Mouse (Mus musculus) liver, embryonic 14.5 days (tissue): ENCODE data around the gene Dnm3. TPM values are rescaled to one million over a fixed set of nuclear protein-coding genes. Genes with fewer than 3 reads are reported as not detected.

Experiments used
- ATAC-seq: fragments of 200-750 bp; cut with Nextera tagmentation; 2 replicates; pipeline ENCODE4 v1.8.0; 2017; ENCODE audit warnings: moderate number of reproducible peaks, mild to moderate bottlenecking, moderate library complexity; ENCODE audit not compliant: insufficient read depth
- DNase-seq, 3 experiments: peaks; one replicate each; pipeline ENCODE4 v3.0.0-alpha.2; 2012 to 2013; ENCODE audit warnings: low read depth in 3 of 3, low spot score in 3 of 3
- H3K27ac ChIP-seq: fragments of 300-500 bp; sonication (generic); 2 replicates; pipeline ENCODE4 v1.5.1; 2014; ENCODE audit warnings: moderate library complexity, mild to moderate bottlenecking, control low read depth, inconsistent platforms
- H3K27me3 ChIP-seq: fragments of 300-500 bp; sonication (generic); 2 replicates; pipeline ENCODE4 v1.6.1; 2014; ENCODE audit warnings: mild to moderate bottlenecking, low read length, moderate library complexity; ENCODE audit not compliant: control insufficient read depth, insufficient read depth
- H3K36me3 ChIP-seq: fragments of 300-500 bp; sonication (generic); replicated peaks from 2 replicates; pipeline ENCODE4 v1.6.1; 2014; ENCODE audit warnings: low read depth; ENCODE audit not compliant: control insufficient read depth, insufficient read depth
- H3K4me1 ChIP-seq, 2 experiments: fragments of 200-500 bp in 1 of 2; fragments of 300-500 bp in 1 of 2; sonication (generic) in 1 of 2; replicated peaks; 2 replicates each; pipeline ENCODE4 v1.6.1; 2012 to 2014; ENCODE audit warnings: antibody characterized with exemption in 1 of 2, inconsistent platforms in 1 of 2, low read length in 1 of 2; ENCODE audit not compliant: control insufficient read depth in 2 of 2, insufficient read depth in 2 of 2
- H3K4me2 ChIP-seq: fragments of 300-500 bp; sonication (generic); 2 replicates; pipeline ENCODE4 v1.6.1; 2014; ENCODE audit warnings: low read depth, mild to moderate bottlenecking, control low read depth, moderate library complexity
- H3K4me3 ChIP-seq, 2 experiments: fragments of 200-500 bp in 1 of 2; fragments of 300-500 bp in 1 of 2; sonication (generic) in 1 of 2; 2 replicates each; pipeline ENCODE4 v1.5.1; 2012 to 2014; ENCODE audit warnings: low read depth in 2 of 2, low read length in 2 of 2, mild to moderate bottlenecking in 2 of 2, control low read depth in 1 of 2, inconsistent platforms in 1 of 2, moderate library complexity in 1 of 2; ENCODE audit not compliant: insufficient read depth in 1 of 2
- H3K9ac ChIP-seq: fragments of 300-500 bp; sonication (generic); replicated peaks from 2 replicates; pipeline ENCODE4 v1.6.1; 2014; ENCODE audit warnings: mild to moderate bottlenecking, control low read depth, moderate library complexity
- H3K9me3 ChIP-seq: fragments of 300-500 bp; sonication (generic); 2 replicates; pipeline ENCODE4 v1.6.1; 2016; ENCODE audit warnings: low read length, mixed read lengths; ENCODE audit not compliant: control insufficient read depth
- CTCF ChIP-seq: IDR thresholded peaks from 2 replicates; pipeline ENCODE4 v1.5.1; 2016; ENCODE audit warnings: antibody characterized with exemption, low read depth, control low read depth
- EP300 ChIP-seq: IDR thresholded peaks from 2 replicates; pipeline ENCODE4 v1.6.1; 2016; ENCODE audit warnings: antibody characterized with exemption, low read depth
- WGBS: fragments of 180-500 bp; shearing (Covaris S2); extraction: QIAGEN DNeasy Blood & Tissue Kit; methylation state at CpG from one replicate; pipeline ENCODE4 v1.1.7; 2014; ENCODE audit not compliant: insufficient replicate concordance; 5-methylcytosine and 5-hydroxymethylcytosine counted together
- polyA plus RNA-seq, 2 experiments: library from polyadenylated mRNA; depleted of rRNA in 1 of 2; stranded (reverse) in 1 of 2; unstranded in 1 of 2; fragments of >200 nt; fragmentation: Nextera tagmentation in 1 of 2; extraction: Ambion mirVana in 1 of 2; gene quantifications; 2 replicates each; pipeline versions ENCODE4 v1.2.1 to v1.2.3; 2012 to 2014

The Dnm3 gene
- polyA plus RNA-seq, 2 experiments = 0.61 to 0.96 TPM

- DNase-seq (no peak), ATAC-seq (no peak)
- H3K9me3 ChIP-seq = no peaks in the 10 kb centered on the region
These were observed 38.3 kb downstream of the Dnm3 start for GRCm38 (mm10) chr1:162439576-162439975.

GRCm38 (mm10) chr1:162436672-162437071 lies 41.2 kb downstream of the Dnm3 start:
- Histone ChIP-seq H3K27me3 (no peaks in the 10 kb centered on the region), H3K4me3 (no peak overlapping the region), H3K27ac (no peak overlapping the region), H3K9ac (no peak overlapping the region), H3K4me1 (no peaks in the 10 kb centered on the region), H3K9me3 (no peaks in the 10 kb centered on the region), H3K36me3 (no peaks in the 10 kb centered on the region), H3K4me2 (no peak overlapping the region)
- TF ChIP-seq EP300 (no peak), CTCF (no peak)
- ATAC-seq (no peak), DNase-seq (no peak)
- WGBS = 68% methylated on average over 3 of the region's 3 CpGs

More at GRCm38 (mm10) chr1:162439576-162439975, 38.3 kb downstream of the Dnm3 start:
- Histone ChIP-seq H3K36me3 (no peaks in the 10 kb centered on the region), H3K9ac (no peak overlapping the region), H3K4me2 (no peak overlapping the region), H3K27ac (no peak overlapping the region), H3K27me3 (no peaks in the 10 kb centered on the region), H3K4me1 (no peaks in the 10 kb centered on the region), H3K4me3 (no peak overlapping the region)
- TF ChIP-seq CTCF = no peak
- no peak for TF ChIP-seq EP300

- H3K4me2 ChIP-seq = no peak overlapping the region
- 13% methylated on average over 2 of the region's 2 CpGs for WGBS
These were observed 48.9 kb downstream of the Dnm3 start for GRCm38 (mm10) chr1:162428904-162429303.

DNA sequence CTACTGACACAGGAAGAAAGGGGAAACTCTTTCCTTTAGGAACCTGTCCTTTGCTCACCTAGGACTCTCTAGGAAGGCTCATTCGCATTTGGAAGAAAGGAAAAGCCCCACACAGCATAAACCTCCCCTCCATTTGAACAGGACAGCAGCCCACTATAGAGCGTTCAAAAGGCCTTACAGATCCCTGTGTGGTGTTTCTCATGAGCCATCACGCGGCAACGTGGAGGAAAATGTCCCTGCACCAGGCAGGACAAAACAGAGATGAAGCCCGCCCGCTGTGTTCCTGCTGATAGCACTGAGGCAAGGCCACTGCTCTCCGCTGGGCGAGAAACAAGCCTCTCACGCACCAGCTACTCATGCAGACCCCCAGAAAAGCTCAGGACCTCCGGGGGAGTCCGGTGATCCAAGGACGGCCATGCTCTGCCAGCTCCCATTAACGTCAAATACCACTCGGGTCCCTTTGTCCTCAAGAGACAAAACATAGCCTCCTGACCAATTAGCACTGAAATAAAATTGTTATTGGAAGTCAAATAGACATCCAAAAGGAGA lies 51.8 kb downstream of the Dnm3 start:
- Histone ChIP-seq H3K36me3 (no peaks in the 10 kb centered on the region), H3K4me2 (no peak overlapping the region), H3K4me1 (no peaks in the 10 kb centered on the region), H3K9ac (no peak overlapping the region), H3K27ac (no peak overlapping the region), H3K27me3 (no peaks in the 10 kb centered on the region), H3K4me3 (no peak overlapping the region), H3K9me3 (no peaks in the 10 kb centered on the region)
- WGBS = 65% methylated on average over 15 of the region's 15 CpGs
- ATAC-seq (no peak), DNase-seq (no peak)
- TF ChIP-seq CTCF = no peak

More at GRCm38 (mm10) chr1:162428904-162429303, 48.9 kb downstream of the Dnm3 start:
- Histone ChIP-seq H3K4me3 (no peak overlapping the region), H3K4me1 (no peaks in the 10 kb centered on the region), H3K27me3 (no peaks in the 10 kb centered on the region), H3K27ac (no peak overlapping the region), H3K36me3 (no peaks in the 10 kb centered on the region), H3K9ac (no peak overlapping the region), H3K9me3 (no peaks in the 10 kb centered on the region)
- TF ChIP-seq CTCF (no peak), EP300 (no peak)
- ATAC-seq = no peak
- DNase-seq = no peak

GRCm38 (mm10) chr1:162422826-162423225 lies 55.0 kb downstream of the Dnm3 start:
- Histone ChIP-seq H3K36me3 (no peaks in the 10 kb centered on the region), H3K27me3 (no peaks in the 10 kb centered on the region), H3K4me2 (no peak overlapping the region), H3K9ac (no peak overlapping the region), H3K4me3 (no peak overlapping the region), H3K27ac (no peak overlapping the region), H3K9me3 (no peaks in the 10 kb centered on the region), H3K4me1 (no peaks in the 10 kb centered on the region; a peak in 1 of 4 replicates)
- no peak for TF ChIP-seq CTCF
- TF ChIP-seq EP300 = no peak
- WGBS = 67% methylated on average over 6 of the region's 6 CpGs
- ATAC-seq = no peak
- no peak for DNase-seq
